Comparison of ENCODE assay signal across 22 mouse cellular contexts in genomic region chr16:9509666-9510065, GRCm38 (mm10).
DNase-seq lines count a peak whose midpoint lies in the region; ATAC-seq lines count a peak whose summit lies in the region.
"Had no signal": no experiment of that assay in that cellular context is flagged by ENCODE, and none has a peak within 500 bp of the region (broad histone marks: within the 10 kb centered on the region; RNA-seq: fewer than 3 reads in every experiment).

No protein-coding gene starts in this region.

- H3K9me3 ChIP-seq in forebrain, embryonic 16.5 days (ENCODE audit: control insufficient read depth, low read length) = no peaks in the 10 kb centered on the region
- H3K9me3 ChIP-seq: embryonic facial prominence, embryonic 10.5 days; G1E; heart, embryonic 10.5 days; hindbrain, embryonic 12.5 days had no signal

- no peak overlapping the region for H3K9ac ChIP-seq in forebrain, embryonic 16.5 days (replicated peaks; ENCODE audit: low read depth, low read length)
- H3K9ac ChIP-seq: hindbrain, embryonic 12.5 days had no signal

- H3K4me3 ChIP-seq in forebrain, embryonic 16.5 days (replicated peaks; ENCODE audit: low read length) = no peak overlapping the region
- H3K4me3 ChIP-seq: embryonic facial prominence, embryonic 10.5 days; heart, embryonic 10.5 days; hindbrain, embryonic 12.5 days had no signal

- ATAC-seq in forebrain, embryonic 16.5 days = no peak
- ATAC-seq: CD4-positive, CD25-positive, alpha-beta regulatory T cell, adult 4 months; forebrain, embryonic 14.5 days; hindbrain, embryonic 16.5 days; inflammation-experienced regulatory T-cells, adult 6 months; intestine, postnatal 0 days had no signal

- H3K4me2 ChIP-seq in forebrain, embryonic 16.5 days (ENCODE audit: low read length) = no peak overlapping the region
- H3K4me2 ChIP-seq: hindbrain, embryonic 12.5 days had no signal

- H3K27ac ChIP-seq in forebrain, embryonic 16.5 days (ENCODE audit: low read length) = no peak overlapping the region
- H3K27ac ChIP-seq: embryonic facial prominence, embryonic 10.5 days; heart, embryonic 10.5 days; hindbrain, embryonic 12.5 days had no signal

- H3K4me1 ChIP-seq in forebrain, embryonic 16.5 days (replicated peaks; ENCODE audit: control insufficient read depth, insufficient read depth, low read length) = no peaks in the 10 kb centered on the region
- H3K4me1 ChIP-seq: embryonic facial prominence, embryonic 10.5 days; heart, embryonic 10.5 days; hindbrain, embryonic 12.5 days had no signal

- WGBS in forebrain, embryonic 16.5 days = 96% methylated on average over 1 of the region's 1 CpGs

- peak; percentile 5 for DNase-seq in adrenal gland, adult 2 months
- no peak for DNase-seq in adrenal gland, postnatal 25 days
- DNase-seq in brain, adult 2 months (ENCODE audit: low read depth, low spot score) = peak; percentile 26
- DNase-seq in cerebellum, adult 9-10 months = peak; percentile 16
- DNase-seq in cerebellum, postnatal 25 days = peak; percentile 48 to 71
- DNase-seq in thymus, postnatal 14 days = no peak
- DNase-seq: adrenal gland, postnatal 10 days; B cell, adult 2 months; gastrocnemius, postnatal 10 days; heart, adult 18-20 months; heart, postnatal 10 days; heart, postnatal 4 days had no signal

- H3K27me3 ChIP-seq in forebrain, embryonic 16.5 days (replicated peaks; ENCODE audit: control insufficient read depth, insufficient read depth, low read length) = no peaks in the 10 kb centered on the region
- H3K27me3 ChIP-seq: hindbrain, embryonic 12.5 days had no signal

- no peaks in the 10 kb centered on the region for H3K36me3 ChIP-seq in forebrain, embryonic 16.5 days (ENCODE audit: control insufficient read depth, insufficient read depth)
- H3K36me3 ChIP-seq: embryonic facial prominence, embryonic 10.5 days; G1E; heart, embryonic 10.5 days; hindbrain, embryonic 12.5 days had no signal

Comparison
In these comparisons a context has a peak if more than half of its experiments do, and no peak if none do; other contexts are left out.
1. DNase-seq: peak in adrenal gland, adult 2 months (single experiment), brain, adult 2 months (single experiment), cerebellum, adult 9-10 months (single experiment) and cerebellum, postnatal 25 days (2 of 2); none in adrenal gland, postnatal 25 days (single experiment) and thymus, postnatal 14 days (single experiment).